ENCODE assay signal across 18 mouse cellular contexts in genomic region chr4:107837910-107838309, GRCm38 (mm10). TPM values are rescaled to one million over a fixed set of nuclear protein-coding genes. Genes with fewer than 3 reads are reported as not detected.
A peak's percentile ranks its signal among the peaks of the same experiment; 100 is the strongest.
DNase-seq lines count a peak whose midpoint lies in the region; ATAC-seq and TF ChIP-seq lines count a peak whose summit lies in the region.
"Had no signal": no experiment of that assay in that cellular context is flagged by ENCODE, and none has a peak within 500 bp of the region (broad histone marks: within the 10 kb centered on the region; RNA-seq: fewer than 3 reads in every experiment).

No protein-coding gene starts in this region.

- no peak for TF ChIP-seq CTCF in left cerebral cortex, adult 2 months (IDR thresholded peaks at IDR 0.05)

- peaks cover 78% of the 10 kb centered on the region for H3K4me1 ChIP-seq in midbrain, embryonic 12.5 days

- no peak for ATAC-seq in midbrain, embryonic 12.5 days (ENCODE audit: low FRiP score, low read depth)
- no peak for ATAC-seq in frontal cortex, adult (ENCODE audit: low TSS enrichment)
- ATAC-seq: liver, embryonic 12.5 days had no signal

- no peak overlapping the region for H3K4me2 ChIP-seq in midbrain, embryonic 12.5 days (replicated peaks)
- H3K4me2 ChIP-seq: kidney, embryonic 15.5 days; liver, embryonic 12.5 days; lung, embryonic 14.5 days had no signal

- no peak overlapping the region for H3K4me3 ChIP-seq in left cerebral cortex, adult 2 months
- H3K4me3 ChIP-seq in midbrain, embryonic 12.5 days, result no peak overlapping the region
- H3K4me3 ChIP-seq: embryonic facial prominence, embryonic 10.5 days; heart, embryonic 10.5 days; kidney, embryonic 15.5 days; liver, embryonic 12.5 days had no signal

- DNase-seq in cerebellum, postnatal 14 days, result peak; percentile 40 to 59
- DNase-seq in cerebellum, adult 9-10 months, result no peak
- DNase-seq in left cerebral cortex, postnatal 4 days, result peak; percentile 57
- DNase-seq in left cerebral cortex, adult 2 months (ENCODE audit: extremely low spot score in 1 of 2, low spot score in 2 of 2), result no peak
- DNase-seq in right cerebral cortex, postnatal 14 days, result no peak
- DNase-seq: adrenal gland, postnatal 36 days; B cell, adult 2 months; gastrocnemius, postnatal 36 days; heart, postnatal 14 days; lung, embryonic 14.5 days; lung, postnatal 4 days; thymus, postnatal 36 days had no signal

- intact Hi-C loops in left cerebral cortex, postnatal 4 days (cut with DNase I), result loop anchor here (5.0 kb wide), 1 partner anchor 36 kb away; the partner anchor contains the start of gene Lrp8
- intact Hi-C loops in left cerebral cortex, adult 2 months (cut with DNase I), result no loop called here

- H3K27ac ChIP-seq in left cerebral cortex, adult 2 months, result no peak overlapping the region
- H3K27ac ChIP-seq in midbrain, embryonic 12.5 days (replicated peaks), result peak overlapping the region; percentile 89
- H3K27ac ChIP-seq: embryonic facial prominence, embryonic 10.5 days; heart, embryonic 10.5 days; kidney, embryonic 15.5 days; liver, embryonic 12.5 days had no signal

- no peaks in the 10 kb centered on the region for H3K9me3 ChIP-seq in midbrain, embryonic 12.5 days
- H3K9me3 ChIP-seq: embryonic facial prominence, embryonic 10.5 days; heart, embryonic 10.5 days; kidney, embryonic 15.5 days; liver, embryonic 12.5 days had no signal

- H3K9ac ChIP-seq in midbrain, embryonic 12.5 days (replicated peaks), result no peak overlapping the region
- H3K9ac ChIP-seq: kidney, embryonic 15.5 days; liver, embryonic 12.5 days; lung, embryonic 14.5 days had no signal

- peaks cover 15% of the 10 kb centered on the region for H3K27me3 ChIP-seq in midbrain, embryonic 12.5 days
- H3K27me3 ChIP-seq: liver, embryonic 12.5 days had no signal

- H3K36me3 ChIP-seq in midbrain, embryonic 12.5 days, result peaks cover 7% of the 10 kb centered on the region; the same call in 1 of the 2 replicates
- H3K36me3 ChIP-seq: heart, embryonic 10.5 days; kidney, embryonic 15.5 days had no signal

- 70% methylated on average over 3 of the region's 3 CpGs for WGBS in midbrain, embryonic 12.5 days

RNA-seq across cellular contexts. Expression of gene Lrp8, which starts 35.8 kb away (rescaled TPM):
- 100 to 1,000 TPM; 207 to 215 TPM for total RNA-seq in left cerebral cortex, postnatal 4 days (2021)
- total RNA-seq in left cerebral cortex, adult 2 months (2021), result 100 to 1,000 TPM in 1 of 2 experiments, 10 to 100 TPM in 1; 93.2 to 123 TPM
- polyA plus RNA-seq in midbrain, embryonic 12.5 days (2016; fragmentation: Nextera tagmentation; extraction: Ambion mirVana), result 40.1 and 47.7 TPM in 2 replicates

RNA-seq across cellular contexts. Expression of gene Magoh, which starts 41.6 kb away (rescaled TPM):
- total RNA-seq in left cerebral cortex, postnatal 4 days (2021), result 10 to 100 TPM; 64.4 to 68.6 TPM
- 10 to 100 TPM; 33.9 to 41.7 TPM for total RNA-seq in left cerebral cortex, adult 2 months (2021)
- polyA plus RNA-seq in midbrain, embryonic 12.5 days (2016; fragmentation: Nextera tagmentation; extraction: Ambion mirVana), result 206 and 210 TPM in 2 replicates

RNA-seq across cellular contexts. Expression of gene 0610037L13Rik, which starts 51.7 kb away (rescaled TPM):
- 10 to 100 TPM; 53.0 to 57.5 TPM for total RNA-seq in left cerebral cortex, postnatal 4 days (2021)
- 10 to 100 TPM; 56.6 to 62.9 TPM for total RNA-seq in left cerebral cortex, adult 2 months (2021)
- polyA plus RNA-seq in midbrain, embryonic 12.5 days (2016; fragmentation: Nextera tagmentation; extraction: Ambion mirVana), result 107 and 117 TPM in 2 replicates

Comparison
In these comparisons a context has a peak if more than half of its experiments do, and no peak if none do; other contexts are left out.
1. DNase-seq: peak in cerebellum, postnatal 14 days (2 of 2) and left cerebral cortex, postnatal 4 days (single experiment); none in cerebellum, adult 9-10 months (single experiment), left cerebral cortex, adult 2 months (0 of 2) and right cerebral cortex, postnatal 14 days (single experiment).